19 mouse cellular contexts compared by ENCODE assay signal in genomic region chr2:17123626-17124025, GRCm38 (mm10).
"Had no signal": no experiment of that assay in that cellular context is flagged by ENCODE, and none has a peak within 500 bp of the region (broad histone marks: within the 10 kb centered on the region; RNA-seq: fewer than 3 reads in every experiment).

No protein-coding gene starts in this region.

- H3K9me3 ChIP-seq: midbrain, embryonic 10.5 days; midbrain, embryonic 12.5 days; neural tube, embryonic 13.5 days; neural tube, embryonic 15.5 days had no signal

- DNase-seq: lung, adult 18-20 months; lung, embryonic 14.5 days; lung, postnatal 10 days; lung, postnatal 4 days; midbrain, embryonic 14.5 days; retina, postnatal 1 day; right cerebral cortex, adult 18-20 months; right cerebral cortex, postnatal 25 days; right cerebral cortex, postnatal 4 days; spleen, adult 18-20 months; thymus, adult 18-20 months; thymus, postnatal 14 days; thymus, postnatal 36 days had no signal

- H3K27me3 ChIP-seq: midbrain, embryonic 12.5 days; neural tube, embryonic 13.5 days; neural tube, embryonic 15.5 days had no signal

- ATAC-seq: midbrain, embryonic 16.5 days had no signal

- H3K9ac ChIP-seq: lung, embryonic 14.5 days; midbrain, embryonic 12.5 days; neural tube, embryonic 13.5 days; neural tube, embryonic 15.5 days had no signal

- H3K4me2 ChIP-seq: lung, embryonic 14.5 days; midbrain, embryonic 12.5 days; neural tube, embryonic 13.5 days; neural tube, embryonic 15.5 days had no signal

- H3K4me1 ChIP-seq: midbrain, embryonic 10.5 days; midbrain, embryonic 12.5 days; neural tube, embryonic 13.5 days; neural tube, embryonic 15.5 days had no signal

- H3K27ac ChIP-seq: midbrain, embryonic 10.5 days; midbrain, embryonic 12.5 days; neural tube, embryonic 13.5 days; neural tube, embryonic 15.5 days had no signal

- H3K4me3 ChIP-seq: midbrain, embryonic 10.5 days; midbrain, embryonic 12.5 days; myocyte; neural tube, embryonic 13.5 days; neural tube, embryonic 15.5 days had no signal

- H3K36me3 ChIP-seq: midbrain, embryonic 10.5 days; midbrain, embryonic 12.5 days; neural tube, embryonic 13.5 days; neural tube, embryonic 15.5 days had no signal
